Mouse (Mus musculus) cortical plate, adult 2 months (tissue): ENCODE results near the gene Dyrk2.

Experiments used
- CTCF ChIP-seq: fragments of 200-500 bp; IDR thresholded peaks from 2 replicates; pipeline ENCODE4 v1.5.1; 2011; ENCODE audit warnings: mild to moderate bottlenecking, control low read depth, low read length; ENCODE audit not compliant: insufficient read depth; ENCODE audit errors: extremely low read depth
- POLR2A ChIP-seq: fragments of 200-500 bp; IDR thresholded peaks from 2 replicates; pipeline ENCODE4 v1.6.1; 2011; ENCODE audit warnings: mild to moderate bottlenecking, low read length, control low read depth; ENCODE audit not compliant: insufficient read depth; ENCODE audit errors: extremely low read depth

GRCm38 (mm10) chr10:118848501-118848900 lies 21.5 kb downstream of the Dyrk2 start:
- TF ChIP-seq CTCF: no peak
- TF ChIP-seq POLR2A: no peak
